In the genomic region with DNA sequence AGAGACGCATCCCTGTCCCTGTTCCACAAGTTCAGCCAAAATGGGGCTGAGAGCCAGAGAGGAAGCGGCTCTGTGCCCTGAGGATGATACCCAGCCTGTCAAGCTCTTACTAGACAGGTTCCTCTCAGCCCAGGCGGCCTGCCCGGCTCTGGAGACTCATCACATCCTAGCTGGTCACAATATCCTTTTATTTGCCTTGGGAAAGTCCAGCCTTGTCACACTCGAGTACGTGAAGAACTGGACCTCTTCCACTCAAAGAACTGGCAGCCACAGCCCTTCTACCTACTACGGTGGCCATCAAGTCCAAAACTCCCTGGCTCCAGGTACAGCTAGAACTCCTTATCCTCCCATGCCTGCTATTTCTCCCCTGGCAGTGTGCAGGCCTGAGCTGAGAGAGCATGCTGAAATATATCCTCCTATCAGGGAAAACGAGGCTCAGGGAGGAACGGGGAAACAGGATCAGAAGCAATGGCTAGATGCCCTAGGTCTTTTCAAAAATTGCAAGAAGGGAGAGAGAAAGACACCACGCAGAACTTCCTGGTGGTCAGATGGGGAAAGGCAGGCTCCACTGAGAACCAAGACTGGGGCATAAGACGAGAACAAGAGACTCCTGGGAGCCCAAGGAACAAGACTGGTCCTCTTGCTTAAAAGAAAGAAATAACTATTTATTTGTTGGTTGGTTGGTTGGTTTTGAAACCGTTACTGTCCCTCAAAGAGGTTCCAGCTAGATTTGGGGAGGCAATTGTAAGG, we compare ENCODE assay signal across 21 mouse cellular contexts. TPM values are rescaled to one million over a fixed set of nuclear protein-coding genes. Genes with fewer than 3 reads are reported as not detected.
A peak's percentile ranks its signal among the peaks of the same experiment; 100 is the strongest.
DNase-seq lines count a peak whose midpoint lies in the region; ATAC-seq and TF ChIP-seq lines count a peak whose summit lies in the region.
"Had no signal": no experiment of that assay in that cellular context is flagged by ENCODE, and none has a peak within 500 bp of the region (broad histone marks: within the 10 kb centered on the region; RNA-seq: fewer than 3 reads in every experiment).

No protein-coding gene starts in this region.

- H3K9me3 ChIP-seq in embryonic facial prominence, embryonic 10.5 days: no peaks in the 10 kb centered on the region
- H3K9me3 ChIP-seq: embryonic facial prominence, embryonic 12.5 days; heart, embryonic 13.5 days; liver, embryonic 12.5 days; lung, embryonic 15.5 days had no signal

- peaks cover 74% of the 10 kb centered on the region for H3K4me1 ChIP-seq in embryonic facial prominence, embryonic 10.5 days

- TF ChIP-seq CTCF in layer of hippocampus, adult 2 months (conservative IDR thresholded peaks at IDR 0.05): peak; percentile 57
- TF ChIP-seq CTCF in brain, embryonic 14.5 days (IDR thresholded peaks at IDR 0.05; ENCODE audit: borderline replicate concordance, extremely low read depth, insufficient read depth, insufficient read length): 0 out of 2 replicates have a peak, but pooled peaks have one; percentile 10

- no peaks in the 10 kb centered on the region for H3K36me3 ChIP-seq in embryonic facial prominence, embryonic 10.5 days (replicated peaks)
- H3K36me3 ChIP-seq: embryonic facial prominence, embryonic 12.5 days; heart, embryonic 13.5 days; liver, embryonic 12.5 days; lung, embryonic 15.5 days had no signal

- ATAC-seq in cerebellum, adult (ENCODE audit: insufficient number of reproducible peaks, low FRiP score, low TSS enrichment): no peak
- ATAC-seq: liver, embryonic 12.5 days had no signal

- DNase-seq in cerebellum, adult 18-20 months: peak; percentile 70 to 71
- no peak for DNase-seq in layer of hippocampus, adult 2 months (ENCODE audit: low spot score in 2 of 2)
- DNase-seq in layer of hippocampus, adult 18-20 months (ENCODE audit: low spot score in 2 of 2): no peak
- DNase-seq in brain, embryonic 14.5 days (ENCODE audit: low read depth): no peak
- DNase-seq in embryonic facial prominence, embryonic 10.5 days (ENCODE audit: low spot score): no peak
- no peak for DNase-seq in urinary bladder, postnatal 25 days (ENCODE audit: low spot score)
- no peak for DNase-seq in adrenal gland, adult 18-20 months (ENCODE audit: low spot score in 2 of 2)
- DNase-seq: adrenal gland, adult 2 months; kidney, adult 18-20 months; retina, postnatal 1 day; thymus, adult 2 months had no signal

- WGBS in embryonic facial prominence, embryonic 10.5 days: 59% methylated on average over 12 of the region's 12 CpGs

- no peak for TF ChIP-seq POLR2A in brain, embryonic 14.5 days (IDR thresholded peaks at IDR 0.05; ENCODE audit: borderline replicate concordance, extremely low read depth, insufficient read depth, insufficient read length, poor library complexity, severe bottlenecking)

- H3K27me3 ChIP-seq in embryonic facial prominence, embryonic 10.5 days (replicated peaks; ENCODE audit: low read depth, poor library complexity, severe bottlenecking): peaks cover 100% of the 10 kb centered on the region

- no peak overlapping the region for H3K4me3 ChIP-seq in layer of hippocampus, adult 2 months
- peak overlapping the region; percentile 81; the same call in 1 of the 2 replicates for H3K4me3 ChIP-seq in embryonic facial prominence, embryonic 10.5 days
- H3K4me3 ChIP-seq: liver, embryonic 12.5 days had no signal

- H3K27ac ChIP-seq in layer of hippocampus, adult 2 months: peak overlapping the region; percentile 93
- H3K27ac ChIP-seq in embryonic facial prominence, embryonic 10.5 days (replicated peaks): peak overlapping the region; percentile 37; the same call in 1 of the 2 replicates
- H3K27ac ChIP-seq: embryonic facial prominence, embryonic 12.5 days; heart, embryonic 13.5 days; liver, embryonic 12.5 days; lung, embryonic 15.5 days had no signal

RNA-seq across cellular contexts. Expression of a gene that starts 27.9 kb away (rescaled TPM):
- 100 to 1,000 TPM; 226 to 232 TPM for total RNA-seq in layer of hippocampus, adult 2 months (2021)
- 100 to 1,000 TPM; 218 to 221 TPM for total RNA-seq in layer of hippocampus, adult 18-20 months (2021)
- 45.1 and 70.2 TPM in 2 replicates for polyA plus RNA-seq in brain, embryonic 14.5 days (2012; rRNA removed)
- 0.72 and 0.80 TPM in 2 replicates for polyA plus RNA-seq in embryonic facial prominence, embryonic 10.5 days (2016; fragmentation: Nextera tagmentation; extraction: Ambion mirVana)
- total RNA-seq in adrenal gland, adult 18-20 months (2021): 10 to 100 TPM; 11.4 to 12.3 TPM
- total RNA-seq: hematopoietic stem cell, adult 5-6 weeks had no signal

RNA-seq across cellular contexts. Expression of a gene that starts 48.0 kb away (rescaled TPM):
- under 1 TPM in 1 of 2 experiments, not detected in 1; 0.25 TPM for total RNA-seq in layer of hippocampus, adult 2 months (2021)
- total RNA-seq in layer of hippocampus, adult 18-20 months (2021): not detected
- 0.12 and 0.21 TPM in 2 replicates for polyA plus RNA-seq in brain, embryonic 14.5 days (2012; rRNA removed)
- polyA plus RNA-seq in embryonic facial prominence, embryonic 10.5 days (2016; fragmentation: Nextera tagmentation; extraction: Ambion mirVana): 0.35 and 0.54 TPM in 2 replicates
- under 1 TPM; 0.19 to 0.20 TPM for total RNA-seq in adrenal gland, adult 18-20 months (2021)
- total RNA-seq: gastrocnemius, postnatal 4 days; hematopoietic stem cell, adult 5-6 weeks; layer of hippocampus, postnatal 14 days; monocyte, adult 5-6 weeks had no signal
- polyA plus RNA-seq: small intestine, adult 2 months; thymus, adult 2 months had no signal

Comparison
In these comparisons a context has a peak if more than half of its experiments do, and no peak if none do; other contexts are left out.
1. DNase-seq: peak in cerebellum, adult 18-20 months (2 of 2); none in layer of hippocampus, adult 2 months (0 of 2), layer of hippocampus, adult 18-20 months (0 of 2), brain, embryonic 14.5 days (single experiment), embryonic facial prominence, embryonic 10.5 days (single experiment), urinary bladder, postnatal 25 days (single experiment) and adrenal gland, adult 18-20 months (0 of 2).
2. RNA of a gene that starts 27.9 kb away (total RNA-seq): 226 to 232 TPM in layer of hippocampus, adult 2 months and 218 to 221 TPM in layer of hippocampus, adult 18-20 months; 11.4 to 12.3 TPM in adrenal gland, adult 18-20 months; every median in the first group is over 10 times any median in the second.